Mouse (Mus musculus) colon, adult 2 months (tissue): Measurements from ENCODE around the gene Zfp330. TPM values are rescaled to one million over a fixed set of nuclear protein-coding genes. Genes with fewer than 3 reads are reported as not detected.

Experiments
- polyA plus RNA-seq: library from polyadenylated mRNA; depleted of rRNA; stranded (reverse); fragments of >200 nt; gene quantifications from 2 replicates; pipeline ENCODE4 v1.2.3, GENCODE M21; 2012; rRNA removed

Zfp330 gene
- polyA plus RNA-seq: 6.7 and 9.7 TPM in 2 replicates

DNA sequence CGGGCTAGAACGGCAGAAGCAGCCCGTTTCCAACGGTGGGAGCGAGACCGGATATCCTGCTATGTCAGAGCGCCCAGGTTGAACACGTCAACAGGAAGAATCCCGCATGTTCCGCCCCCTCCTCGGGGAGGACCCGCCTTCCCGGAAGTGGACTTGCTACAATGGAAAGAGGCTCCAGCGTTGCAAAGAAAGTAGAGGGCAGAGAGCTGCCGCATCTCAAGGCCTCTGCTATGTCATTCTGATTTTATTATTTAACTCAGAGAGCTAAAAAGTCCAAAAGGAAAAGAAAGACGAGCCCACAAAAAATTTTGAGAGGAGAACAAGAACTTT, at the start of gene Zfp330:
Gene Zfp330, minus strand, starts transcription at position 68 of the 330 bp plus-strand sequence.

Other genes with a start within 250 kb of the Zfp330 start
- gene Rnf150, start 89.2 kb upstream of the Zfp330 start, polyA plus RNA-seq: 1.6 and 1.9 TPM in 2 replicates